Mouse (Mus musculus): ENCODE measurements around the gene Slc25a12. TPM values are rescaled to one million over a fixed set of nuclear protein-coding genes. Genes with fewer than 3 reads are reported as not detected.
"Not testable (repeated sequence)": the region's sequence is repeated elsewhere in the genome, so short reads cannot be mapped to it uniquely, and the experiment has no call there.

The Slc25a12 gene
- total RNA-seq (2021): 100 to 1,000 TPM; 152 to 167 TPM
- long read RNA-seq, experiment 1, full-length matches to known transcripts: 82 of 128 reads
- long read RNA-seq, experiment 1, partial matches to known transcripts: 37 of 128 reads
- long read RNA-seq, experiment 1, other reads (novel, unspliced or antisense): 9 of 128 reads
- long read RNA-seq, experiment 2, full-length matches to known transcripts: 61 of 105 reads
- long read RNA-seq, experiment 2, partial matches to known transcripts: 31 of 105 reads
- long read RNA-seq, experiment 2, other reads (novel, unspliced or antisense): 13 of 105 reads

- DNase-seq (ENCODE audit: low spot score in 2 of 2): peak; percentile 64 to 74
Measured at GRCm38 (mm10) chr2:71367125-71367880, at the start of gene Slc25a12. Gene Slc25a12, minus strand, starts transcription at chr2:71367749.

GRCm38 (mm10) chr2:71405613-71406012, 38.1 kb upstream of the Slc25a12 start:
- no peak for DNase-seq (ENCODE audit: low spot score in 2 of 2)

GRCm38 (mm10) chr2:71389864-71390263, 22.3 kb upstream of the Slc25a12 start:
- no peak for DNase-seq (ENCODE audit: low spot score in 2 of 2)

- DNase-seq (ENCODE audit: low spot score in 2 of 2): peak; percentile 96 to 97
Measured at GRCm38 (mm10) chr2:71388951-71389763, 21.6 kb upstream of the Slc25a12 start, which contains the start of gene Hat1. Gene Hat1, plus strand, starts transcription at chr2:71388958.

GRCm38 (mm10) chr2:71387766-71388165, 20.2 kb upstream of the Slc25a12 start:
- no peak for DNase-seq (ENCODE audit: low spot score in 2 of 2)

- no peak for DNase-seq (ENCODE audit: low spot score in 2 of 2)
Measured at GRCm38 (mm10) chr2:71383890-71384289, 16.3 kb upstream of the Slc25a12 start.

- DNase-seq (ENCODE audit: low spot score in 2 of 2): no peak
Measured at GRCm38 (mm10) chr2:71381962-71382361, 14.4 kb upstream of the Slc25a12 start.

GRCm38 (mm10) chr2:71377426-71377825, 9.9 kb upstream of the Slc25a12 start:
- no peak for DNase-seq (ENCODE audit: low spot score in 2 of 2)

GRCm38 (mm10) chr2:71376433-71376906, 8.9 kb upstream of the Slc25a12 start:
- no peak for DNase-seq (ENCODE audit: low spot score in 2 of 2)

GRCm38 (mm10) chr2:71374275-71375155, 7.0 kb upstream of the Slc25a12 start:
- DNase-seq (ENCODE audit: low spot score in 2 of 2): no peak

GRCm38 (mm10) chr2:71372261-71372660, 4.7 kb upstream of the Slc25a12 start:
- not testable (repeated sequence) for DNase-seq (ENCODE audit: low spot score in 2 of 2)

GRCm38 (mm10) chr2:71371790-71372189, 4.2 kb upstream of the Slc25a12 start:
- peak; percentile 29 to 50 for DNase-seq (ENCODE audit: low spot score in 2 of 2)

GRCm38 (mm10) chr2:71368086-71368485, 537 bp upstream of the Slc25a12 start:
- DNase-seq (ENCODE audit: low spot score in 2 of 2): no peak

GRCm38 (mm10) chr2:71366618-71367124, 878 bp downstream of the Slc25a12 start:
- DNase-seq (ENCODE audit: low spot score in 2 of 2): no peak

- DNase-seq (ENCODE audit: low spot score in 2 of 2): no peak
Measured at GRCm38 (mm10) chr2:71360192-71360591, 7.4 kb downstream of the Slc25a12 start.

GRCm38 (mm10) chr2:71358347-71358746, 9.2 kb downstream of the Slc25a12 start:
- DNase-seq (ENCODE audit: low spot score in 2 of 2): no peak

GRCm38 (mm10) chr2:71354055-71354425, 13.5 kb downstream of the Slc25a12 start:
- no peak for DNase-seq (ENCODE audit: low spot score in 2 of 2)

GRCm38 (mm10) chr2:71353306-71354054, 14.1 kb downstream of the Slc25a12 start:
- no peak for DNase-seq (ENCODE audit: low spot score in 2 of 2)

GRCm38 (mm10) chr2:71351727-71351987, 15.9 kb downstream of the Slc25a12 start:
- no peak for DNase-seq (ENCODE audit: low spot score in 2 of 2)
